Mouse (Mus musculus) left cerebral cortex, adult 18-20 months (tissue): ENCODE results near the gene Itga2. TPM values are rescaled to one million over a fixed set of nuclear protein-coding genes. Genes with fewer than 3 reads are reported as not detected.
A peak's percentile ranks its signal among the peaks of the same experiment; 100 is the strongest.

Experiments
- DNase-seq, 2 experiments: peaks; one replicate each; pipeline ENCODE4 v3.0.0; 2021 to 2022; ENCODE audit warnings: low spot score in 2 of 2, mixed read lengths in 1 of 2
- total RNA-seq, 2 experiments: library from RNA; stranded (reverse); gene quantifications; 2 replicates each; pipeline ENCODE4 v1.2.3; 2021

Itga2 gene
- total RNA-seq, 2 experiments from 2014 or later: 0.07 TPM; not detected in 1

- DNase-seq: no peak
These were observed 46.7 kb downstream of the Itga2 start for GRCm38 (mm10) chr13:114885171-114885570.

- DNase-seq: no peak
These were observed 53.2 kb downstream of the Itga2 start for GRCm38 (mm10) chr13:114878667-114879066.

- no peak for DNase-seq
These were observed 55.8 kb downstream of the Itga2 start for GRCm38 (mm10) chr13:114876005-114876520.

- no peak for DNase-seq
These were observed 57.2 kb downstream of the Itga2 start for GRCm38 (mm10) chr13:114874738-114875137.

- DNase-seq: no peak
These were observed 74.4 kb downstream of the Itga2 start for GRCm38 (mm10) chr13:114857525-114857924.

- no peak for DNase-seq
These were observed 75.7 kb downstream of the Itga2 start for GRCm38 (mm10) chr13:114856269-114856627.

- no peak for DNase-seq
These were observed 76.2 kb downstream of the Itga2 start for GRCm38 (mm10) chr13:114855573-114856268.

GRCm38 (mm10) chr13:114854428-114854827 lies 77.5 kb downstream of the Itga2 start:
- DNase-seq: no peak

GRCm38 (mm10) chr13:114854023-114854422 lies 77.9 kb downstream of the Itga2 start:
- DNase-seq: no peak

- DNase-seq: no peak
These were observed 78.7 kb downstream of the Itga2 start for GRCm38 (mm10) chr13:114853152-114853551.

GRCm38 (mm10) chr13:114852264-114853111 lies 79.4 kb downstream of the Itga2 start:
- DNase-seq: no peak

GRCm38 (mm10) chr13:114848945-114849344 lies 83.0 kb downstream of the Itga2 start:
- no peak for DNase-seq

- DNase-seq: no peak
These were observed 86.1 kb downstream of the Itga2 start for GRCm38 (mm10) chr13:114845804-114846203.

GRCm38 (mm10) chr13:114843318-114843717 lies 88.6 kb downstream of the Itga2 start:
- DNase-seq: no peak

- DNase-seq: no peak
These were observed 91.4 kb downstream of the Itga2 start for GRCm38 (mm10) chr13:114840545-114840944.

GRCm38 (mm10) chr13:114839098-114839497 lies 92.8 kb downstream of the Itga2 start:
- no peak for DNase-seq

GRCm38 (mm10) chr13:114838535-114838990 lies 93.3 kb downstream of the Itga2 start:
- DNase-seq: peak; percentile 43 to 57

- DNase-seq: no peak
These were observed 94.8 kb downstream of the Itga2 start for GRCm38 (mm10) chr13:114837061-114837460.

- no peak for DNase-seq
These were observed 97.3 kb downstream of the Itga2 start for GRCm38 (mm10) chr13:114834580-114834979.

- no peak for DNase-seq
These were observed 98.5 kb downstream of the Itga2 start for GRCm38 (mm10) chr13:114833351-114833750.

- DNase-seq: no peak
These were observed 99.1 kb downstream of the Itga2 start for GRCm38 (mm10) chr13:114832761-114833160.

- no peak for DNase-seq
These were observed 100.5 kb downstream of the Itga2 start for GRCm38 (mm10) chr13:114831367-114831833.
